Mouse (Mus musculus) embryonic fibroblast, embryonic 13.5 days (primary cell): ENCODE measurements around the gene Zfp322a.

Experiments
- CTCF ChIP-seq: IDR thresholded peaks from 2 replicates; pipeline ENCODE4 v1.5.1; 2011; ENCODE audit warnings: mild to moderate bottlenecking, control low read depth, low read length, moderate library complexity, borderline replicate concordance; ENCODE audit not compliant: insufficient read depth
- POLR2A ChIP-seq: IDR thresholded peaks from 2 replicates; pipeline ENCODE4 v1.6.1; 2011; ENCODE audit warnings: low read depth, mild to moderate bottlenecking, control low read depth, low read length, moderate library complexity

- TF ChIP-seq POLR2A, result no peak
- no peak for TF ChIP-seq CTCF
These were observed 55.9 kb downstream of the Zfp322a start for GRCm38 (mm10) chr13:23312909-23313669.
